Mouse (Mus musculus): Measurements from ENCODE around the gene Irf2bpl. TPM values are rescaled to one million over a fixed set of nuclear protein-coding genes. Genes with fewer than 3 reads are reported as not detected.

Gene Irf2bpl
- polyA plus RNA-seq, 1 experiment: 7.1 TPM

DNA sequence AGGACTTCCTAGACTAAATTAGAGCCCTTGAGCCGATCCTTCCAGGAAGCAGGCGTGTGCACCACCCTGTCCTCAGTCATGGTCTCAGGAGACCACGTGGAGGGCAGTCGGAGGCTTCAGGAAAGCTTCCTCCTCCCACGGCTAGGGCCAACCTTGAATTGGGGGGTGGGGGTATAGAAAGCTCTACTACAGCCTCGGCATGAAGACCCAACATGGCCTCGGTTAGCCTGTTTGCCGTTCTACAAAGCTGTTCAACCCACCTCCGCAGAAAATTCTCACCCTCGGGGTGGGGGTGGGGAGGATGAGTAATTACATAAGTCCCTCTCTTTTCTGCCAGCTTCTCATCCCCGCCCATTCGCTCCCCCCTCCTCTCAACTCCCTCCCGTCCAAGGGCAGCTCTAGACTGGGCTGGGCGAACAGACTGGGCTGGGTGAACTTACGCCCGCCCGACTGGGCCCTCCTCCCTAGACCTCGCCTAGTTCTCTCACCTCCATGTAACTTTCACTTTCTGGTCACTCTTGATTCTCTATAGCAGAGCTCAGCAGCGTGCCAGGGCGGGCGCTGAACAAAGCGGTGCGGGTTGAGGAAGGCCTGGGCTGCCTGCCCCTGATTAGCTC, 48.1 kb downstream of the Irf2bpl start:
- H3K4me3 ChIP-seq (ENCODE audit: insufficient read depth, low read depth, low read length): peak overlapping the region; percentile 34
- H3K27ac ChIP-seq (replicated peaks; ENCODE audit: low read depth, low read length): peak overlapping the region; percentile 98
- peaks cover 37% of the 10 kb centered on the region for H3K4me1 ChIP-seq (ENCODE audit: control insufficient read depth, insufficient read depth, insufficient read length, low read length)

DNA sequence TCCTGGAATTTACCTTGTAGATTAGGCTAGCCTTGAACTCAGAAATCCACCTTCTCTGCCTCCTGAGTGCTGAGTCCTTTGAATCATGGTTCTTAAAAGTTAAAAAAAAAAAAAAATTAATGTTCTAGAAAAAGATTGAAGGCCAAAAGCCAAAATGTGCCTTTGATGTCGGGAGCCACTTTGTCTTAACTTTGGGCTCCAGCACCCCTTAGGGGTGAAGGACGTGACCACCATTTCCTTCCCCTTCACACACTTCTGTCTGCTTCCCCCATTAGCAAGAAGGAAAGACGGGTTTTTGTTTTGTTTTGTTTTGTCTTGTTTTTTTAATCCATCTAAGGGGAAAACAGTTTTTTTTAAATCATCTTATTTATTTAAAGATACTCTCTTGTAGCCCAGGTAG, 48.7 kb downstream of the Irf2bpl start:
- Histone ChIP-seq H3K4me1 (ENCODE audit: control insufficient read depth, insufficient read depth, insufficient read length, low read length) (peaks cover 38% of the 10 kb centered on the region), H3K27ac (replicated peaks; ENCODE audit: low read depth, low read length) (peak overlapping the region; percentile 98), H3K4me3 (ENCODE audit: insufficient read depth, low read depth, low read length) (no peak overlapping the region)

- peaks cover 45% of the 10 kb centered on the region for H3K4me1 ChIP-seq (ENCODE audit: control insufficient read depth, insufficient read depth, insufficient read length, low read length)
- H3K27ac ChIP-seq (replicated peaks; ENCODE audit: low read depth, low read length): peak overlapping the region; percentile 89
- no peak overlapping the region for H3K4me3 ChIP-seq (ENCODE audit: insufficient read depth, low read depth, low read length)
These were observed 50.2 kb downstream of the Irf2bpl start for GRCm38 (mm10) chr12:86834416-86834772.

DNA sequence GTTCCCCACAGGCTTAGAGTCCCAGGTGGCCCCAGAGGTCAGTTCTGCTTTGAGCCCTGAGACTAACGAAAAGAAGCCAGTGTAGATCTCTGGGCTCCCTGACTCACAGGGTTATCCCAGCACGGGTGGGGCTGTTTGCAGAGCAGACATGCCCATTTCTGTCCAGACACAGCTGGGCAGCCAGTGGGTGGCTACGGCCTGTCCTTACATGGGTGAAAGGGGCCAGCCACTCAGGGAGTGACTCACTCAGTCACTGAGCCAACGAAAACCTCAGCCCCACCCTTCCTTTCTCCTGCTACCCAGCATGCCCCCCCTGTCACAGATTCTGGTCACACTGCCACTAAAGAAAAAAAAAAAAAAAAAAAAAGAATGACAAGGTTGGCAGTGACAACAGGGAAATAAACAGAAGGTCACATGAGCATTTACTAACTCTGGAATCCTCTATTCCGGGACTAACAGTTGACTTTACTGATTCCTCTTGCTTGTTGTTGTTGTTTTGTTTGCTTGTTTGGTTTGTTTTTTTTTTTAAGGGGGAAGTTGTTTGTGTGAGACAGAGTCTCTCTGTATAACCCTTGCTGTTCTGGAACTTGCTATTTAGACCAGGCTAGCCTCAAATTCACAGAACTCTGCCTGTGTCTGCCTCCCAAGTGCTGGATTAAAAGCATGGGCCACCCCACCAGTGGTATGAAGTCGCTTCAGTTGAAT, 50.7 kb downstream of the Irf2bpl start:
- Histone ChIP-seq H3K4me1 (ENCODE audit: control insufficient read depth, insufficient read depth, insufficient read length, low read length) (peaks cover 45% of the 10 kb centered on the region), H3K27ac (replicated peaks; ENCODE audit: low read depth, low read length) (peak overlapping the region; percentile 89), H3K4me3 (ENCODE audit: insufficient read depth, low read depth, low read length) (no peak overlapping the region)

DNA sequence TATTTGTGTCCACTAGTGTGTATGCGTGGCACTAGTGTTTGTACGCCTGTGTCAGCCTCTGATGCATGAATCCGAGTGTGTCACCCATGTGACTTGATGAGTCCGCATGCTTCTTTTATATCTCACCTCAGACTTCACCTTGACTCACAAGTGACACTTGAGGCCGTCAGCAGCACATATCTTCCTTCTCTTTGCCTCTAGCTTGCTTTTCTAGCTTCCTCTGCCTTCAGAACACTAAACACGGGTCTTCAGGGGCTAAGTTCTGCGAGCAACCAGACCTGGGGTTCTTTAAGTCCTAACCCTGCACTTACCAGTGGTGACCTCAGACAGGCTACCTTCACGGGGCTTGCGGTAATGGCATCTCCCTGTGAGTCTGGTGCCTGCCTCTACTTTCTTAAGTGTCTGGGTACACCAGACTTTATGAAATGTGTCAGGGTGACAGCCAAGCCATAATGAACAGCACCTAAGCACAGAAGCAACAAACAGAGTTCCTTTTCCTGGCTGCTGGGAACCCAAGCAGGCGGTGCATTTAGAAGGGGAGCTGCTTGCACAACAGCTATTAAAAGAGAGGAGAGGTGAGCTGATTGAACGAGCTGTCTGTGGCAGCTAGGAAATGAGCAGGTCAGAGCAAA, 51.9 kb downstream of the Irf2bpl start:
- H3K4me3 ChIP-seq (ENCODE audit: insufficient read depth, low read depth, low read length): no peak overlapping the region
- H3K27ac ChIP-seq (replicated peaks; ENCODE audit: low read depth, low read length): peak overlapping the region; percentile 85
- peaks cover 41% of the 10 kb centered on the region for H3K4me1 ChIP-seq (ENCODE audit: control insufficient read depth, insufficient read depth, insufficient read length, low read length)

DNA sequence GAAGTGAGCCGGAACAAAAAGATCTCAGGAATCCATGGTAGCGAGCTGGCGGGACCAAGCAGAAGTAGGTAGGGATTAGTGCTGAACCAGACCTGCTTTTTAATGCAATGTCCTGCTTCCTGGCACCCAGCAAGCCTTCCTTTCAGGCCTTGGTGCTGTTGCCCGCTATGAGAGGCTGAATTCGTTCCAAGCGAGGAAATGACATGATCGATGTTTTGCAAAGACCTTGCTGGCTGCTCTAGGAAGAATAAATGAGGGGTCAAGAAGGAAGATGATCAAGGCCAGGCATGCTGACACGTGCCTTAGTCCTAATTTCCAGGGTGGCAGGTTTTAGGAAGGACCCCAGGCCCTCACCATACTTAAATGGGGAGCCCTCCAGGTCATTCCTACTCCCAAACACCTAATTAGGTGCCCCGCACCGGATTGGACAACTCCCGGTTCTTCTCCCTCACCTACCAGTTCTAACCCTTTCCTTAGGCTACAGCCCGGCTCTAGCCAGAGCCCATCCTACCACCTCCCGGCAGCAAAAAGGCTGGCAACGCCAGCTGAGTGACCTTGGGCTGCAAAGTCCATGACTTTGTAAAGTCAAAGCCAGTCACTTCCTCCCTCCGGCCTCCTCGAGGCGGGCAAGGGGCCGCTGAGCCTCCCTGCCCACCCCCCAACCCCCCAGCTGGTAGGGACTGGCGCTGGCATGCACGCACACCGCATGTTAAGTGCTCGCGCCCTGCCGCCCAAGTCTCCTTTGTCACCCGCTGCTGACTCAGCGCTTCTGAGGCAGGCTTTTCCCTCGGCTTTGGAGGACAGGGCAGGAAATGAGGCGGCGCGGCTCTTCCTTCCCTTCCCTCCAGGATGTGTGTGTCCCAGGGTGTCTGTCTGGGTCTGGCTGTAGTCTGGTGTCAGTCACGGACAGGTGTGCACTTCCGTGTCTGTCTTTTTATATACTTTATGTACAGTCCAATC, 52.7 kb downstream of the Irf2bpl start:
- H3K4me1 ChIP-seq (ENCODE audit: control insufficient read depth, insufficient read depth, insufficient read length, low read length): peaks cover 44% of the 10 kb centered on the region
- H3K27ac ChIP-seq (replicated peaks; ENCODE audit: low read depth, low read length): peak overlapping the region; percentile 85
- no peak overlapping the region for H3K4me3 ChIP-seq (ENCODE audit: insufficient read depth, low read depth, low read length)

Other genes with a start within 250 kb of the Irf2bpl start
- gene Vash1, start 206.1 kb downstream of the Irf2bpl start, polyA plus RNA-seq (2012; ENCODE audit: insufficient read depth, insufficient read length, missing spikeins): 1.0 and 1.5 TPM in 2 replicates
- gene Angel1, start 158.3 kb downstream of the Irf2bpl start, polyA plus RNA-seq (2012; ENCODE audit: insufficient read depth, insufficient read length, missing spikeins): 2.2 and 2.9 TPM in 2 replicates
- gene Lrrc74a, start 150.4 kb downstream of the Irf2bpl start, polyA plus RNA-seq (2012; ENCODE audit: insufficient read depth, insufficient read length, missing spikeins): not detected in 2 replicates
- 15.9 and 16.4 TPM in 2 replicates for gene Cipc, start 62.2 kb upstream of the Irf2bpl start, polyA plus RNA-seq (2012; ENCODE audit: insufficient read depth, insufficient read length, missing spikeins)
- not detected in 2 replicates for gene Zdhhc22, start 105.6 kb upstream of the Irf2bpl start, polyA plus RNA-seq (2012; ENCODE audit: insufficient read depth, insufficient read length, missing spikeins)
- gene Tmem63c, start 136.5 kb upstream of the Irf2bpl start, polyA plus RNA-seq (2012; ENCODE audit: insufficient read depth, insufficient read length, missing spikeins): not detected in 2 replicates
- gene Ngb, start 217.7 kb upstream of the Irf2bpl start, polyA plus RNA-seq (2012; ENCODE audit: insufficient read depth, insufficient read length, missing spikeins): not detected in 2 replicates

Measured in brown adipose tissue, adult 24 weeks (tissue).